Mouse (Mus musculus): Measurements from ENCODE around the gene Rrnad1. TPM values are rescaled to one million over a fixed set of nuclear protein-coding genes. Genes with fewer than 3 reads are reported as not detected.
A peak's percentile ranks its signal among the peaks of the same experiment; 100 is the strongest.
"Not testable (repeated sequence)": the region's sequence is repeated elsewhere in the genome, so short reads cannot be mapped to it uniquely, and the experiment has no call there.

The Rrnad1 gene
- polyA plus RNA-seq, 1 experiment = 17.5 TPM

GRCm38 (mm10) chr3:87891481-87891880 lies 39.0 kb downstream of the Rrnad1 start:
- WGBS = 70% methylated on average over 3 of the region's 3 CpGs
- no peak for DNase-seq (ENCODE audit: low read depth, low spot score)

GRCm38 (mm10) chr3:87887400-87887799 lies 43.1 kb downstream of the Rrnad1 start:
- 74% methylated on average over 4 of the region's 4 CpGs for WGBS
- not testable (repeated sequence) for DNase-seq (ENCODE audit: low read depth, low spot score)

DNA sequence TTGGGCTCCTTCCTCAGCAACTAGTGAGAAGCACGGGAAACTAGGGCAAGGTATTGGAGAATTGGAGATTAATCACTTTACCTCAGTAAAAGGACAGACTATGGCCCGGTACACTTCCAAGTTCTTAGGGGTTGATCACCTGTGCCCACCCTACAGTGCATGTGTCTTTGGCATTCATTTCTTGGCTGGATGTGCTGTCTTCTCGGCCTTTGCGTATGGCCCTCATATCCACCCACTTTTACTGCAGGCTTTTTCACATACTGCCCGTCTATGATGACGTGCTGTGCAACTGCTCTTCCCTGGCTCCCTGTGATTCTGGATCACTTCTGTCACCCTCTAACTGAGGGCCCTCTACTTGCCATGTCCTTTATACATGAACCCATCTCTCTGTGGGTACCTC lies 44.1 kb downstream of the Rrnad1 start:
- WGBS = 80% methylated on average over 6 of the region's 6 CpGs
- DNase-seq (ENCODE audit: low read depth, low spot score) = no peak

DNA sequence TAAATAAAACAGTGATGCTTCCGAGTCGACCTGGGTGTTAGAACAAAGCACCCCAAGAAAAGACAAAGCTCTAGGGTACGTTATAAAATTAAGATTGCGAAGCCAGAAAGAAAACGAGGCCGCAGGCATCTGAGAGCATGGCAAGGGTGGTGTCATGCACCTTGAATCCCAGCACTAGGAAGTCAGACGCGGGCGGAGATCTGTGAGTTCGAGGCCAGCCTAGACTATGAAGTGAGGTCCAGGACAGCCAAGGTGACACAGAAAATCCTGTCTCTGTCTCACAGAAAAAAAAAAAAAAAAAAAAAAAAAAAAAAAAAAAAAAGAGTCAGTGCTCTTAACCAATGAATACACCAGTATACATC lies 44.5 kb downstream of the Rrnad1 start:
- WGBS = 5% methylated on average over 10 of the region's 10 CpGs
- DNase-seq (ENCODE audit: low read depth, low spot score) = no peak

GRCm38 (mm10) chr3:87885281-87886003 lies 45.1 kb downstream of the Rrnad1 start, which contains the start of gene Prcc:
Prcc (minus strand) TSS chr3:87885608.
- peak; percentile 100 for DNase-seq (ENCODE audit: low read depth, low spot score)
- under 1% methylated on average over 33 of the region's 33 CpGs for WGBS

DNA sequence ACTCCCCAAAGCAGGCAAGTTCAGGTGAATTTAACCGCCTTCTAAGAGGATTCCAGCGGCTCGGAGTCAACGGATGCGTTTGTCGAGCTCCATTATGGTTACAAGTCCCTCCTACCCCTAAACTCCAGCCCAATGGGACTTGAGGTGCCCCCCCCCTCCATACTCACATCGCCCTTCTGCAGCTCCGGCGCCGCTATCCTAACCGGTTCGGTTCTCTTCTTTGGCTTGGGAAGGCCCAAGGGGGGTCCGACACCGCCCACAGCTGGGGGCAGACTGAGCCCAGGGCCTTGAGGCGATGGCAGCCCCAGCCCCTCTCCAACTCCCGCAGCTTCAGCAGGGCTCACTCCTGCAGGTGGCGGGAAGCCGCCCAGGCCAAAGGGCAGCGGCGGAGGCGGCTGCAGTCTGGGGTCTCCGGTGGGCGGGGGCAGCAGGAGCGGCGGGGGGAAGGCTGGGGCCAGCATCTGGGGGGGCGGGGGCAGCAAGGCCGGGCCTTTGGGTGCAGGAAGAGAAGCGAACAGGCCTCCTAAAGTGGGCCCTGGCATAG lies 45.7 kb downstream of the Rrnad1 start:
- no peak for DNase-seq (ENCODE audit: low read depth, low spot score)

DNA sequence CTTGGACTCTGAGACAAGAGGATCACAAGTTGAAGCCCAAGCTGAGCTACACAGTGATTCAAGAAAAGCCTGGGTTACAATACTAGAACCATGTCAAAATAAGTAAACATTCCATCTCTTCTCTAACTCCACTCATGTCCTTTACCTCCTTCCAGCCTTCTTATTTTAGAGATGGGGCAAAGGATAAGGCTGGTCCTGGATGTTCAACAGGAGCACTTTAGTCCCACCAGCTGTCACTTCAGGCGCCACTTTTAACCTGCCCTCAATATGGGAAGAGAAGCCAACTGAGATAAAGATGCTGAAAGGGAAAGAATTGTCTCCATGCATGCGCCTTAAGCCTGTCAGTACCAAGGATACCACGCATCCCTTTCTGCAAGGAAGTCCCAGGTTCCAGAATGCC lies 46.2 kb downstream of the Rrnad1 start:
- 4% methylated on average over 3 of the region's 3 CpGs for WGBS
- no peak for DNase-seq (ENCODE audit: low read depth, low spot score)

More for the DNA sequence above, 45.7 kb downstream of the Rrnad1 start:
- 1% methylated on average over 28 of the region's 28 CpGs for WGBS

DNA sequence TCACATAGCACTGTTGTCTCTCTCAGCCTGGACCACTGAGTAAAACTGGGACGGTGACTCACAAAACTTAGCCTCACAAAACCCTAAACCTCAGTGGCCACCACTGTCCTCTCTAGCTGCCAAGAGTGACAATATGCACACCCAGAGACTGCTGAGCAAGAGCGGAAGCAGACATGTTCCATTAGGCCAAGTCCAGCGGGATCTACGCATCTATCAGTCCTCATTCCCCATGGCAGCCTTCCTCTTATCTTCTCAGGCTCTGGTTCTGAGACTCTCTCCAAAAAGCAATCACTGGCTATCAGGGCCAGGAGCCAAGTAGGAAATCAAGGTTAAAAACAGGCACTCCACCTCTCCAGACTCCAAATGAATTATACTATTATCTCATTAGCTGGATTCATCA lies 52.8 kb downstream of the Rrnad1 start:
- no peak for DNase-seq (ENCODE audit: low read depth, low spot score)
- 92% methylated on average over 4 of the region's 4 CpGs for WGBS

Other genes with a start within 250 kb of the Rrnad1 start
- 0.31 TPM in 1 of 2 replicates, not detected in the other for gene Lrrc71, start 182.1 kb downstream of the Rrnad1 start, polyA plus RNA-seq (2012; rRNA removed)
- 0.07 and 0.16 TPM in 2 replicates for gene Ntrk1, start 135.6 kb downstream of the Rrnad1 start, polyA plus RNA-seq (2012; rRNA removed)
- 1.3 and 1.6 TPM in 2 replicates for gene Insrr, start 133.8 kb downstream of the Rrnad1 start, polyA plus RNA-seq (2012; rRNA removed)
- gene Pear1, start 106.4 kb downstream of the Rrnad1 start, polyA plus RNA-seq (2012; rRNA removed) = 11.3 and 17.1 TPM in 2 replicates
- 3.5 and 5.6 TPM in 2 replicates for gene Sh2d2a, start 84.0 kb downstream of the Rrnad1 start, polyA plus RNA-seq (2012; rRNA removed)
- 28.5 and 30.2 TPM in 2 replicates for gene Prcc, start 45.1 kb downstream of the Rrnad1 start, polyA plus RNA-seq (2012; rRNA removed)
- 73.5 and 78.7 TPM in 2 replicates for gene Hdgf, start 24.4 kb downstream of the Rrnad1 start, polyA plus RNA-seq (2012; rRNA removed)
- gene Mrpl24, start 11.2 kb downstream of the Rrnad1 start, polyA plus RNA-seq (2012; rRNA removed) = 63.4 and 64.1 TPM in 2 replicates
- gene Isg20l2, start 403 bp downstream of the Rrnad1 start, polyA plus RNA-seq (2012; rRNA removed) = 14.0 and 15.3 TPM in 2 replicates
- not detected in 2 replicates for gene Crabp2, start 17.9 kb upstream of the Rrnad1 start, polyA plus RNA-seq (2012; rRNA removed)
- gene Nes, start 40.4 kb upstream of the Rrnad1 start, polyA plus RNA-seq (2012; rRNA removed) = 0.87 and 1.4 TPM in 2 replicates
- gene Bcan, start 69.5 kb upstream of the Rrnad1 start, polyA plus RNA-seq (2012; rRNA removed) = 0.20 TPM in 1 of 2 replicates, not detected in the other
- not detected in 2 replicates for gene Hapln2, start 96.9 kb upstream of the Rrnad1 start, polyA plus RNA-seq (2012; rRNA removed)
- 8.0 and 9.3 TPM in 2 replicates for gene Gpatch4, start 112.4 kb upstream of the Rrnad1 start, polyA plus RNA-seq (2012; rRNA removed)
- 62.6 and 75.5 TPM in 2 replicates for gene Naxe, start 127.8 kb upstream of the Rrnad1 start, polyA plus RNA-seq (2012; rRNA removed)
- not detected in 2 replicates for gene Ttc24, start 147.6 kb upstream of the Rrnad1 start, polyA plus RNA-seq (2012; rRNA removed)
- 14.3 and 18.7 TPM in 2 replicates for gene Iqgap3, start 151.3 kb upstream of the Rrnad1 start, polyA plus RNA-seq (2012; rRNA removed)
- 26.1 and 40.8 TPM in 2 replicates for gene Mef2d, start 211.7 kb upstream of the Rrnad1 start, polyA plus RNA-seq (2012; rRNA removed)

All from large intestine, adult 2 months (tissue).